Mouse (Mus musculus): ENCODE measurements around the gene Cerkl. TPM values are rescaled to one million over a fixed set of nuclear protein-coding genes. Genes with fewer than 3 reads are reported as not detected.

Gene Cerkl
- polyA plus RNA-seq, 1 experiment = 2.6 TPM

GRCm38 (mm10) chr2:79443861-79444620, 12.5 kb downstream of the Cerkl start:
- no peak for DNase-seq (ENCODE audit: extremely low spot score in 1 of 2, low spot score in 1 of 2)

DNA sequence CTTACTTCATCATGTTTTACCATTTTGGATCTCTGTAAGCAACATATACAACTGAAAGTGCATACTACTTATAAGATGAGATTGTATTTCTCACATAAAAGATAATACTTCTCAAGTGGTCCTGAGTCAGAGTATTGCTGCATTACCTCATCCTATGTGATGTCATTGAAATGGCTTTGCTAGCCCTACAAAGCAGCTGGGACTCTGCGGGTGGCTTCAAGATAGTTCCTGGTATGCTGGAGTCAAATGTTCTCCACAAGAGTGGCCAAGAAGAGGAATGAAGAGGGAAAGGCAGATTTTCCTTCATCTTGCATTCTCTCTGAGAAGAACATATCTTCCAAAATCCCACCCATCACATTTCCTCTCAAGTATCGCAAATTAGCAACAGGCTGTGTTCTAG, 13.2 kb downstream of the Cerkl start:
- DNase-seq (ENCODE audit: extremely low spot score in 1 of 2, low spot score in 1 of 2) = no peak

DNA sequence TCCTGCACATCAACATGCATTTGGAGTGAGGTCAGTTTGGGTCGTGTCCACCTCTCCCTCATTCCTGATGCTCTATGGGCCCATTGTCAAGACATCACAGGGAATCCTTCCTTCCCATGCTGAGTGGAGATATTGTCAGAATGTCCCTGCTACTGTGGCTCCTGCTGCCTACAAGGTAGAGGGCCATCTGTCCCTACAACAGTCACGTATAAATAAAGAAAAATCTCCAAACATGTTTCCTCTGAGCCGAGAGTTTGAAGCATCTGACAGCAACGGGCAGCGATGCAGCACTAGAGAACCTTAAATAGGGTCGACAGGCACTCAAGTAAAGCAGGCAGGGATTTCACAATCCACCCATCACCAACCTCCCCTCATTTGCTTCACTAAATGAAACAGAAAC, 13.7 kb downstream of the Cerkl start:
- no peak for DNase-seq (ENCODE audit: extremely low spot score in 1 of 2, low spot score in 1 of 2)

GRCm38 (mm10) chr2:79442227-79442626, 14.4 kb downstream of the Cerkl start:
- DNase-seq (ENCODE audit: extremely low spot score in 1 of 2, low spot score in 1 of 2) = no peak

DNA sequence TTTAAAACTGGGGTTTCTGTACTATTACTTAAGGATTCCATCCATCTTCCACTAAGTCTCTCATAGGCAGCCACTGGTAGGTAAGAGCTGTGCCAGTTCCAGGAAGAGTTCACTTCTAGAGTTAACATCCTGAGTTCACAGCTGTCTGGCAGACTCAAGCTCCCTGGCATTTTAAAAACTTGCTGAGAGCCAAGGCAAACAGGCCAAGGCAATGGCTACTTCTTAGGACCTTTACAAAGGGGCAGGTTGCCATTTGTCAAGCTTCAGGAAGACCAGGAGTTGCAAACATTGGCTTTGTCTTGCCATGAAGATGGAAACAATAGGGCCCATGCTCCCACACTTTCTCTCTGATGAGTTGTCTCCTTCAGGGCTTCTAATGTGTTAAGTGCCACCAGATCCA, 26.5 kb downstream of the Cerkl start:
- no peak for DNase-seq (ENCODE audit: extremely low spot score in 1 of 2, low spot score in 1 of 2)

DNA sequence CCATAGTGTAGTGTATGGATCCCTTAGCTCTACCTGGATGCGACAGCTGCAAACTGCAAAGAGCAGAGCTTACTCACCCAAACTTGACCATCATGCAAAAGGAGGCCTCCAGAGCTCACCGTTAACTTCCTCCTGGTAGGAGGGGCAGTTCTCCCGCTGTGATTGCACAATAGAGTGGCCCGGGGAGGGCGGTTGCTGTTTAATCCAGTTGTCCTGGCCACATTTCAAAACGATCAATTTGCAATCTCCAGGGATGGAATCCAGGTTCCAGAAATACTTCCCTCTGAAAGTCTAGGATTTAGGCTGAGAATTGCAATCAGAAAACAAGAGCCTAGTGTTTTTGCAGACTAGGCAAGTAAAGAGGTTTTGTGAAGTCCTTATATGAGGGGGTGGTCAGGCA, 26.9 kb downstream of the Cerkl start:
- DNase-seq (ENCODE audit: extremely low spot score in 1 of 2, low spot score in 1 of 2) = no peak

GRCm38 (mm10) chr2:79429108-79429507, 27.5 kb downstream of the Cerkl start:
- DNase-seq (ENCODE audit: extremely low spot score in 1 of 2, low spot score in 1 of 2) = no peak

GRCm38 (mm10) chr2:79428569-79429104, 27.9 kb downstream of the Cerkl start:
- no peak for DNase-seq (ENCODE audit: extremely low spot score in 1 of 2, low spot score in 1 of 2)

DNA sequence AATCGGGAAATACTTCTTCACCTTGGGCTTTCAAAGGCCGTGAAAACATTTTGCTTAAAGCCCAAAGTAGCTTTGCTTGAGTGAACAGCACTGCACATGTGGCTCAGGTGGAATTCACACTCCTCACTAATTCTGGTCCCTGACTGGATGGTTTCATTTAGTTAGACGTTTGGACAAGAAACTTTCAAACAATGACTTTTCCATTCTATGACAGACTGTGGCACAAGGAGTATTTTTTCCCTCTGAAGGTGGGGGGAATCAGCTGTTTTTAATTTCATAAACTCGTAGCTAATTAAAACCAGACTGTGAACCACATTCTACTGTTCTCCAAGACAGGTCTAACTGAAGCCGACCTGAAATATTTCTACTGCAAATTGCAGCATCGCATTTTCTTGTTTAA, 28.6 kb downstream of the Cerkl start:
- DNase-seq (ENCODE audit: extremely low spot score in 1 of 2, low spot score in 1 of 2) = no peak

DNA sequence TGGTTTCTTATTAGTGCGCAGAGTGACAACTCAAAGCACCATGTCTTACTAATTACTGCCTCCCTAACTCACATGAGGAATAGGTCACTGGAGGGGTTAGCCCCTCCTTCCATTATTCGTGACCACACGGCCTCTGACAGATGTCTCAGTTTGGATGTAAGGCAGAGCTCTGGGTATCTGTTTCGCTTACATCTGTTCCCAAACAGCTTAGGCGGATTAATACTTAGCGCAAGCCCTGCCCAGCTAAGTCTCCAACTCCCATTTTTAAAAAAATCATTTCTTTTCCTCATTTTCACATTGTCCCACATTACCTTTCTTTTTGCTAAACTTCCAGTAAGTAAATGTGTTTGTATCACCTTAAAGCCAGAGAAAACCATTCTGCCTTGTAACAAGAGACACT, 34.9 kb downstream of the Cerkl start:
- DNase-seq (ENCODE audit: extremely low spot score in 1 of 2, low spot score in 1 of 2) = no peak

- DNase-seq (ENCODE audit: extremely low spot score in 1 of 2, low spot score in 1 of 2) = no peak
Measured at GRCm38 (mm10) chr2:79414505-79414904, 42.1 kb downstream of the Cerkl start.

DNA sequence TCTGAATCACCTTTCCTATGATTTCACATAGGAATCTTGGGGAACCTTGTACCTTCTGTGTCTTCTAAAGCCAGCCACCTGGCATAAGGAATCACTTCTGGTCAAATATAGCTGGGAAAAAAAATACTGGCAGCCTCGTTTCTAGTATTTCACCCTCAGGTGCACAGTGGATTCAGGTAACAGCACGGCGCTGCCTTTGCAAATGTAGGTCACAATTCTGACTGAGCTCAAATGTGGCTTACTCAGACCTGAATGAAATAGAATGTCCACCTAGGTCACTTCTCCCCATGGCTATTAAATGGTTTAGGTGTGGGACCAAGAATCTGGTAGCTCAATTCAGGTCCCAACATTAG, 45.7 kb downstream of the Cerkl start:
- DNase-seq (ENCODE audit: extremely low spot score in 1 of 2, low spot score in 1 of 2) = no peak

GRCm38 (mm10) chr2:79410247-79410902, 46.2 kb downstream of the Cerkl start:
- no peak for DNase-seq (ENCODE audit: extremely low spot score in 1 of 2, low spot score in 1 of 2)

- no peak for DNase-seq (ENCODE audit: extremely low spot score in 1 of 2, low spot score in 1 of 2)
Measured at GRCm38 (mm10) chr2:79405661-79406405, 50.8 kb downstream of the Cerkl start.

DNA sequence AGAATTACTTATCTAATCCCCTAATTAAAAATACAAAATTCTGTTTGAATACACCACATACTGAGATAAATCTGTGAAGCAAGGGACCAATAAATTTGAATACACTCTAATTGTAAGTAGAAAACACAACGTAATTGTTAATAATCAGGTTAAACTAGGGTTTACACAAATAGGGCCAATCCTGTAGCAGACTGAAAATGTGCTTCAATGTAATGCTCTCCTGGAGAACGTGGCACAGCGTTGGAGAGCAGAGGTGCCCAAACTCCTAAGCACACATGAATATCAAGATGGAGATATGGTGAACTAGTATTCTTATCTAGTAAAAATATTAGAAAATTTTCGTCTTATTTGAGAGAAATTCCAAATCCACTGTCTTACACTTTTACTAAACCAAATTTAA, 56.5 kb downstream of the Cerkl start:
- no peak for DNase-seq (ENCODE audit: extremely low spot score in 1 of 2, low spot score in 1 of 2)

DNA sequence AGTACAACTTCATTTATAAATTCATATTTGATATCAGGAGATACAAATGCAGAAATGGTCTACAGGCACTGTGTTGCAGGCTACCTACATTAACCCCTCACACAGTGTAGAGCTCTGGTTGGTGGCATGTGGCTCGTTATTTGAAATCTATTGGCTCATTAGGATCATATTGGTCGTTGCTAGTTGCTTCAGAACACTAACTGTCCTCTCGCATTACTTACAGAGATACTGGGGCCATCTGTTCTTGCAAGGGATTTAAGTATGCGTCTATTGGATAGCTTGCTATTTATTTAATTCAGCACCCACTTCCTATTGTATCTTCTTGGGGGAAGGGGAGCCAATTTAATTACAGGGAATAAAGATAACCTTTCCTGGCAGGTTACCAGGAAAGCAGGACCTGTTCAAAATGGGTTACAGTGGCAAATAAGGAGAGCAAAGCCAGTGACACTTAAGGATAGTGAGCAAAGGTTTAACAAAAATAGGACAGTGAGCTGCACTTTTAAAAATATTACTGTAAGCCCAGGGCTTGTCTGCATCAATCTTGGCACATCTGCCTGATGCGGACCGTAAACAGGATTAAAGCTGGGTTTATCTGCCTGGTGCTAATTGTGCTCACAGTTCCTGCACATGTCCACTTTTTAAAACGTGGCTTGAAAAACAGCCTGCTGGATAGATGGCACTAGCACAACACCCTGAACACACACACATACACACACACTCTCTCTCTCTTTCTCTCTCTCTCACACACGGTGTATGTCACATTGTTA, 57.2 kb downstream of the Cerkl start:
- DNase-seq (ENCODE audit: extremely low spot score in 1 of 2, low spot score in 1 of 2) = no peak

DNA sequence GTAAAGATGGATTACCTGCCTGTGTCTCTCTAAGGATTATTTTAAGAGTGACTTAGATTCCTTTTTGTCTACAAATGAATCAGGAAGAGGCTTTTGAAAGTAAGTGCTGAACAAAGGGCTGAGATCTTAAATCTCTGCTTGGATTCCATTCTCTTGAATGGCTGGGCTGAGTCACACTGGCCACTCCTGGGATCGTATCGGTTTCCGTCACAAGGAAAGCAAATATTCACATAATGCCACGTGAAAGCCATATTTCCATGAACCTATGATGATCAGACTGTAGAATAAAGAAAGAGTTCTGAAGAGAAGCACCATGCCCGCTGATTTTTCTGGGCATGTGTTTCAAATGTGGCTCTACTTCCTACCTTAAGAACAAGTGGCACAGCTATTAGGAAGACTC, 57.8 kb downstream of the Cerkl start:
- DNase-seq (ENCODE audit: extremely low spot score in 1 of 2, low spot score in 1 of 2) = no peak

- DNase-seq (ENCODE audit: extremely low spot score in 1 of 2, low spot score in 1 of 2) = no peak
Measured at GRCm38 (mm10) chr2:79398343-79398742, 58.2 kb downstream of the Cerkl start.

- DNase-seq (ENCODE audit: extremely low spot score in 1 of 2, low spot score in 1 of 2) = no peak
Measured at GRCm38 (mm10) chr2:79397107-79397506, 59.5 kb downstream of the Cerkl start.

DNA sequence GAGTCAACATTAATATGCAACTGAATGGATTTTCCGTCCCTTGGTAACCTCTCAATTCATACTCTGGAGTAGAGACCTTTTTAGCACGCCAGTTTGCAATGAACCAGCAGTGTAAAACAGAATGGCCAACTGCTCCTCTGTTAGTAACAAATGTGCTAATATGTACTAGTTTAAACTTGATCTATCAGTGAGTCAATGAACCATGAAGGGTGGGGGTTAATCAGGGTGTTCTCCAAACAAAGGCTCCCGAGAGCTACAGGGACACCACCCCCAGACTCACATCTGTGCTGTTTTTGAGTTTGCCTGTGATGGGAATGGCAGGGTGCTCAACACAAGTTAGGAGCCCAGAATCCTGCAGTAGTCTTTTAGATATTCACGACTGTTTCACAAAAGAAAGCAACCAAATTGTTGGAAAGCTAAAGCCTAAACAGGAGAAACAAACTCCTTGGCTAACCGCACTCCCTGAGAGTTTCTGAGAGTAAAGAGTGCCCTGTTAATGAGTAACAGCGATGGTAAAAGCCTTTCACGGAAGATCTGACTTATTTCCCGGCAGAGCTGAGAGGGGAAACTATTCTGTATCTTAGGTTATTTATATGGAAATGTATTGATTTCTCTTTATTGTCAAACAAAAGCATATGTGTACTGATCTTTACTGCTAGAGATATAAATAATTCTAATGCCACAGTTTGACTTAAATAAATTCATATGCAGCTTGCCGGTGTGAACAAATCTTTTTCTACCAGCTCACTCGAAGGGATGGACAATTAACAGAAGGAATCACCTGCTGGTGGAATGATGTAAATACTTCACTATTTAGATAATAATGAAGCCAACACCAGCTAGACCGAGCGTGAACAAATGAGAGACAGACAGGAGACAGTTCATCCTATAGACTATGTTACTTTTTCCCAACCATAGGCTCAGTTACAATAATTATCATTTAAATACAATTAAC, 77.2 kb downstream of the Cerkl start:
- DNase-seq (ENCODE audit: extremely low spot score in 1 of 2, low spot score in 1 of 2) = no peak
